Mouse (Mus musculus) testis, adult 2 months (tissue): Measurements from ENCODE around the gene Wdr78.

Source experiments
- CTCF ChIP-seq: fragments of 200-500 bp; IDR thresholded peaks from 2 replicates; pipeline ENCODE4 v1.5.1; 2012; ENCODE audit warnings: low read depth, mild to moderate bottlenecking, inconsistent platforms, low read length, moderate library complexity; ENCODE audit not compliant: control insufficient read depth, insufficient read depth, insufficient replicate concordance
- POLR2A ChIP-seq: fragments of 200-500 bp; IDR thresholded peaks from 2 replicates; pipeline ENCODE4 v1.6.1; 2012; ENCODE audit warnings: low read depth, mild to moderate bottlenecking, inconsistent platforms, low read length, moderate library complexity; ENCODE audit not compliant: control insufficient read depth

- TF ChIP-seq POLR2A (no peak), CTCF (no peak)
Observed at GRCm38 (mm10) chr4:102989391-102989790, 125.0 kb downstream of the Wdr78 start.
